Mouse (Mus musculus) ovary, postnatal 36 days (tissue): ENCODE results near the gene Lancl2.

Experiments
- DNase-seq: peaks from one replicate; pipeline ENCODE4 v3.0.0; 2022; ENCODE audit warnings: low spot score, mixed read lengths

Lancl2 gene

DNA sequence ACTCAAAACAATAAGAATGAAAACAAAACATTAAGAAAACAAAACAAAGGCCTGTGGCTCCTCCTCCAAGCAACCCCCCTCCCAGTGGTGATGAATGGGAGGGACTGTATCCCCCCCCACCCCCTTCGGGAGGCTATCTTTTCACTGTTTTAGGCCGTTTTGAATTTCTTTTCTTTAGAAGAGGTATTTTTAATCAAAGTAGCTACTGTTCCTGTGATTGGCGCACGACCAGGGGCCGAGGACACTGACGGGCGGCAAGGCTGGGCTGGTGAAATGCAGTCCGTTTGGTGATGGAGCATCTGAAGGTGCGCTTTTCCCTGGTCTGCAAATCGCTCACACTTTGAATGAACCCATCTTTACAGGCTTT is at the start of gene Lancl2:
Lancl2 (plus strand) TSS at position 165 of the 367 bp plus-strand sequence.
- DNase-seq = no peak

DNA sequence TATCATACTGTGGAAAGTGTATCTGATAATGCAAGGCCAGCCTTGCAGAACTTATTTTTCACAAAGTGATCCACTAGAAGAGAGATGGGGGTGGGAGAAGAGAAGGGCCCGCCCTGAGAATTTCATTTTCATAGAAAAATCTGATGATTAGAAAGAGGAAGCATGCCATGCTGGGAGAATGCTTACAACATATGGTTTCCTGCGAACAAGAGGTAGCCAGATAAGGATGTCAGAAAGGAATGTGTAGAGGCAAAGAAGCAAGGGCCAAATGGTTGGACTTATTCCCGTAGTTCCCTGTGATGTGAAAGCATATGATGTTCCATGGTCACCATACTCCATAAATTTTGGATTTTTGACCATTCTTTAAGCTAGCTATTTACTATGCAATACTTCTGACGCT is 41.0 kb upstream of the Lancl2 start:
- no peak for DNase-seq

DNA sequence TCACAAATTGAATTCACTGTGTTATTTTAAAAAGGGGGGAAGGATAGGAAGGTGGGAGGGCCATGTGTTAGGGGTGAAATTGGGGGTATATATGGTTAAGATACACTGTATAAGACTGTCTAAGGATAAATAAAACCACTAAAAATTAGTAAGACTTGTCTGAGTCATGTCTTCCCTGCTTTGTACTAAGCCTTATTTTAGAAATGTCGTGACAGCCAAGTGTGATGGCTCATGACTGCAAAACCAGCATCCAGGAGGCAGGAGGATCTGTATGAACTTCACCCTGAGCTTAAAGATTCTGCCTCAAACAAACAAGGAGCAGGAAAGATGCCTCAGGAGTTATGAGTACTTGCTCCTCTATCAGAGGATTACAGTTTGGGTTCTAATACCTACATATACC is 18.2 kb upstream of the Lancl2 start:
- DNase-seq = no peak

DNA sequence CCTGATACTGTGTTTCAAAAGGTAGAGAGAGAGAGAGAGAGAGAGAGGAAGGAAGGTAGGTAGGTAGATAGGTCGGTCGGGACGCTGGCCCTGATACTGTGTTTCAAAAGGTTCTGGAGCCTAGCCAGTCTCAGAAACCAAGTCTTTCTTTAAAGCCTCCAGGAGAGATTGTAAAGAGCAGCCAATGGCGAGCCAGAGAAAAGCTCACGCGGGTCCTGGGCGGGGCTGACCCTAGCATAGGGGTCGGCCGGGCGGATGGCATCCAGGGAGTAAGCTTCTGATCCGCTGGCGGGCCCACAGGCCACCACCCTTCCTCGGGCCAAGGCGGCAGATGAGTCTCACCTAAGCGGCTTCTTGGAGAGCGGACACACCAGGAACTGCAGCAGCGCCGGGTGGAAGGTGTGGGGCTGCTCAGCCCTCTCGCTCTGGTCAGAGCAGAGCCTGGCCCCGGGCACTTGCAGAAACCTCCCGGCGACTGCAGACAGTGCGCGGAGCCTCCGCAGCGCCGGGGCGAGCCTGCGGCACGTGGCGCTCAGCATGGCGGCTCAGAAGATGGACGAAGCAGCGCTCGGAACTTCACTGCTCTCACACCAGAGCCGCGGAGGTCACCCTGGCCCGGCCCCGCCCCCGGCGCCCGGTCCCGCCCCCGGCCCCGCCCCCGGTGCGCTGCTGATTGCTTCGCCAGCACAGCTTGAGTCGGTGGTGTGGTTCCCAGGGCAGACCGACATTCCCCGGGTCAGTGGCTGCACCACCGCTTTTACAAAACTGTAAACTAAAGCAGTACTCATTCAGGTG is 10.7 kb upstream of the Lancl2 start, which contains the start of gene Pyurf:
Pyurf (minus strand) TSS at position 612 of the 795 bp plus-strand sequence.
- peak; percentile 79 for DNase-seq

DNA sequence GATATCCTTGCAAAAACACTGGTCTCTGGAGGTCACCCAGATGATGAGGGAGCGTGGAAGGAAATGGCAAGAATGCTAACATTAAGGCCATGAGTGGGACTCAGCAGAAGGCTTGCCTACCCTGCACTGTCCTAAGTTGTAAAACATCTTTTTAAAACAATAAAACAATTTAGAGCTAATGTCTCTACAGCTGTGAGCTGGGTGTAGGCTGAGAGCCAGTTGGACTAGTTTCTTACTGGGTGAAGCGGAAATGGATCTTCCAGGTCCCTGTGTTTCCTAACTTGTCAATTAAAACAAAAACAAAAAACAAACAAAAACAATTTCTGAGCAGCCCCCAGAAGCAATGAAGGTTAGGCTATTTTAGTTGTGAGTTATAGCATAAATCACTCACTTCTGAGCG is 9.2 kb upstream of the Lancl2 start:
- no peak for DNase-seq

DNA sequence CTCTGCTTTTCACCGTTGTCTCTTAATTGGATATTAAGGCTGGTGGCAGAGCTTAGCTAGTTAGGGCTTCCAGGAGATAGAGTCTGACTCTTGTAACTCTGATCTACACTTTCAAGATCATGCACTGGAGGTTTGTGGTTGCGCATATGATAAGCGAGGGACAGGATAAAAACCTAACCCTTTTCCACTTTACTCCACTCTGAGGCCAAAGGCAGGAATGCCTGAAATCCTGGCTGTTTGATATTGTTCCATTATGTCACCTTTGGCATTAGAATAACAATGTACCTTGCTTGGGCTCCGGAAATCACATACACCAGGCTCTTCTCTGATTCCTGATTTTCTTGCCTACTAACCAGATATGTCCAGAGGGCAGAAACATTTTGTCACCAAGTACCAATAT is 654 bp upstream of the Lancl2 start:
- DNase-seq = no peak

DNA sequence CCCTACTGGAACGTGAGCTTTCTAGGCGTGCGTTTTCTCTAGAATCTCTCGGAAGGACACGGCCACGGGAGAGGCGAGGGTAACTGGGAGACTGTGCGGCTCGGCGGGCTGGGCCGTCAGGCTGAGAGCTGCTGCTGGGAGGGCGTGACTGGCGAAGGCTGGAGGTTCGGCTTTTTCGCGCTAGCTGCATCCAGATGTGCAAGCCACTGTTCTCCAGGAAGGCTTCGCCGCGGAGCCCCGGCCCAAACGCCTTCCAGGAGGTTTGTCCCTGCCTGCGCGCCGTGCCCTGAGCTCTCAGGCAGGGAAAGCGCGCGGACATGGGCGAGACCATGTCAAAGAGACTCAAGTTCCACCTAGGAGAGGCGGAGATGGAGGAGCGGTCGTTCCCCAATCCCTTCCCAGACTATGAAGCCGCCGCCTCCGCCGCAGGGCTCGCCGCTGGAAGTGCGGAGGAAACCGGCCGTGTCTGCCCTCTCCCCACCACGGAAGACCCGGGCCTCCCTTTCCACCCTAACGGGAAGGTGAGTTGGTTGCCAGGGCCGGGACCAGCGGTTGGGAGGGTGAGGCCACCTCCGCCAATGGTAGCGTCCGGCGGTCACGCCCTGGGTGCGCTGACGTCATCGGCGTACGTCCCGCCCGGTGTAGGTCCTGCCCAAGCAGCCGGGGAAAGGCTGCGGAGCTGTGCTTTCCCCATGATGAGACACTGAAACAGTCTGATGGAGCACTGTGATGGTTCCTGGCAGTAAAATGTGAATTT is 581 bp downstream of the Lancl2 start:
- peak; percentile 95 for DNase-seq

DNA sequence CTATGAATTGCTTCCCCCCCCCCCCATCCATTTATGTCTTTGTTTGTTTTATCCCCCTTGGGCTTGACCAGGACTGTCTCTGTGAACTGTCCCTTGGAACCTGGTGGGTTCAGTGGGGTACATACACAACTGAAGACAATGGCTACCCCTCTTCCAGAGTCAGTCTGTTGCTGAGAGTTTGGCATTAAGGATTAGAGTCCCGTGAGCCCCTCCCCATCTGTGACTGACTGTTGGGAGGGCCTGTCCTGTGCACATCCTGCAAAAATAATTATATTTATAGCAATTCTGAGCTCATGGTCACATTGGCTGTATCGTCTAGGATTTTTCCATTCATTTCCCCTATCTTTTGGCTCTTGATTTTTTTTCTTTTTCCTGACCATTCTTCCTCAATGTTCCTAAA is 1.4 kb downstream of the Lancl2 start:
- DNase-seq = no peak

DNA sequence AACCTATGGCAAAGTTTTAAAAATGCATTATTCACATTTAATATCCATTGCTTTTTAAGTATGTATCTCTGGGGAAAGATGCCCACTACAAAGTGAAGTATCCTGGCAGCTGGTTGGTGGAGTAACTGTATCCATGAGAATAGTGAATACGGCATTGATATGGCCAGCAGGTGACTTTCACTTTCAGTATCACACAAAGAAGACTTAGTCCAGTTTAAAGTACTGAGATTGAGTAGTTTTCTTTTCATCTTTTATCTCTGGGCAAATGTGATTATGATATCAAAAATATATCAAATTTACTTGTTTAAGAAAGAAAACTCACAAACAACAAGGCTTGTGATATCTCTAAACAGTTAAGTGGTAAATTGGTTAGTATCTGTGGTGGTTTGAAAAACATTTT is 4.4 kb downstream of the Lancl2 start:
- DNase-seq = no peak

DNA sequence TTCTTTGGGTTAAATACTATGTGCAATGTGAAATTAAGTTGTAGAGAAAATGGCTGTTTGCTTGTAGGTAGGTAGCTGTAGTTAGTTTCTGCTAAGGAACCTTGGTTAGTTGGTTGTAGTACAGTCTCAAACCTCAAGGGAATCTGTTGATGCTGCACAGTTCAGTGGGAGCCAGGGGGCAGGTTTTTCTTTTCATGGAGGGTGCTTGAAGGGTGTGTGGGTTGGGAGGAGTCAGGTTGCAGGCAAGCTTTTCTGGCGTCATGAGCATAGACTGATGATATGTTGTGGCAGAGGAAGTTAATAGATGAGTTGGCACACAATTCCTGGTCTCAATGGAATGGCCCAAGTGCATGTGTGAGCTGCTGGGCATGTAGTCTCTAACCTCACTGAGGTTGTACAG is 9.4 kb downstream of the Lancl2 start:
- DNase-seq = no peak

DNA sequence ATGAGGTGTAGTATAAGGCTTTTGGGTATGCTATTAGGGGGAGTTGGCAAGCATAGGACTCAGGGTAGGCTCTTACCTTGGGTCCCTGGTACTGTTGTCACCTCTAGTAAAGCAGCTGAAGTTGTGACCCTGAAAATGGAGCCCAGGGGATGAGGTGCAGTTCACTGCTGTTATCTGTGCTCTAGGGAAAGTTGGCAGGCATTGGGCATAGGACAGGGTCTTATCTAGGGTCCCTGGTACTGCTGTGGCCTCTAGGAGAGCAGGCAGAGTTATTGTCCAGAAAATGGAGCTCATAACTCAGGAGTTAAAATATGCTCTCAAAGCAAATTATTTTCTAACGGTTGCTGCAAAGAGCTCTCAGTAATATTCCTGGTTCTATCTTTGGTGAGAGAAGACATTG is 19.0 kb downstream of the Lancl2 start:
- no peak for DNase-seq

DNA sequence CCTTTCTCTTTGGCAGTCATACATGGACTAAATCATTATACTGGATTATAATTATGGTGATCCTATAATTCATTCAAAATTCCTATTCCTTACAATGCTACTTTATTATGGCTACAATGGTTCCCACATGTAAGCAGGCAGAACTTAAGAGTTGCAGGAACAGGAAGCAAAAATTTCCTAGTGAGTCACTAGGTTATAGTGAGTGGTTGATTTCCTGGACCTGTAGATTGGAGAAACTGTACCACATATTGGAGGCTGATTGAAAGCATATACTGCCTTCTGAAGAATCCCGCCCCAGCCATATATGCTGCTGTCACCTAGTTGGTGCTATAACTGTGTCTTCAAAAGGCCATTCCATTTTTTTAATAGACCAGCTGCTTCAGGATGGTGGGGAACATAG is 40.4 kb downstream of the Lancl2 start:
- DNase-seq = no peak

DNA sequence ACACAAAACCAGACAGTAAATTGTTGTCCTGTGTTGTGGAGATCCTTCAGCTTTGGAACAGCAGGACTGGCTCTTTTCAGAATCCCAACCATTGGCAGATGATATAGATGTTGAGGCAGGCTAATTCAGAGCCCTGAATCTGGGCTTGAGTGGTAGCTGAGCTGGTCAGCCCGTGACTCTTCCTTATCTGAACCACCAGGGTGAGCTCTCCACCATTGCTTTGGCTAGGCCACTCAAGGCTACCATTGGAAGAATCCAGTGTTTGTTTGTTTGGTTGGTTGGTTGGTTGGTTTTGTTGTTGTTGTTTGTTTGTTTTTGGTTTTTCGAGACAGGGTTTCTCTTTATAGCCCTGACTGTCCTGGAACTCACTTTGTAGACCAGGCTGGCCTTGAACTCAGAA is 41.0 kb downstream of the Lancl2 start:
- DNase-seq = no peak

DNA sequence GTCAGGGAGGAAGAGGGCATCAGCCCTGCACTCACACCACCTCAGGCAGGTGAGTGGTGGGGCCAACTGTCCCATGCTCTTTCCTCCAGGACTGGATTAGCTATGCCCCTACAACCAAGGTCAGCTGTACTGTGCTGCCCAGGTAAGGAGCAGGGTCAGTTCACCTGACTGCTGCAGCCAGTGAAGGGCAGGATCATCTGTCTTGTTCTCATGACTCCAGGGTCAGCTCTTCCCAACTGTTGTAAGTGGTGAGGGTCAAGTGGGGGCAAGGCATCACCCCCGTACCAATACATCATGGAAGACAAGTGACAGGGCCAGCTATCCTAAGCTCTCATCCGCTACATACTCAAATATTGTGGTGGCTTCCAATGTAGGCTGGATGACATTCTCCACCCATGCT is 41.8 kb downstream of the Lancl2 start:
- DNase-seq = no peak

DNA sequence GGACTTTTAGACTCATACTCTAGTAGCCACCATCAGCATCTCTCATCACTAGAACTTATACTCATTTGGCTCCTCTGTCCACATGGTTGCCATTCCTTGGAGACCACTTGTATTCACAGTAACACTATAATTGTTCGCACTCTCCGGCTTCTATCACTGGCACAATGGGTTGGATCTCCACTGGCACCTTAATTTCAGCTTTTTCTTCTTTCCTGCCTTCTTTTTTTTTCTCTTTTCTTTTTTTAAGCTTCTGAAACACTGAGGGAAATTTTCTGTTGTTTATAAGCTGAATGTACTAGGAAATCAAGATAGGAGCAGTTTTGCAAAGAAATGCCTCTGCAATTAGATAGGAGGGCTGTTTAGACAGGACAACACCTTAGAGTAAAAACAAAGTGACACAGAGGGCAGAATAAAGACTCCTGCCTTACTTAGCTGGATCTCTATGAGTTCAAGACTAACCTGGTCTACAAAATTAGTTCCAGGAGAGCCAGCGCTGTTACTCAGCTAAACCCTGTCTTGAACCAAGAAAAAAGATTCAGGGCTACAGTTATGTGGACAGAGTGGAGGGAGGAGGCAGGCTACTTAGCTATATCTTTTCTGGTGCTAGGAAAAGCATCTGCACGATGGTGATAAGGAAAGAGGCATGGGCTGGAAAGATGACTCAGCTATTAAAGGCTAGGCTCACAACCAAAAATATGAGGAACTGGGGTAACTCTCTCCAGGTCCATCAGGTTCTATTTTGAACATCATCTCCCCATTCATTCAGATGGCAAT is 42.8 kb downstream of the Lancl2 start:
- DNase-seq = no peak

DNA sequence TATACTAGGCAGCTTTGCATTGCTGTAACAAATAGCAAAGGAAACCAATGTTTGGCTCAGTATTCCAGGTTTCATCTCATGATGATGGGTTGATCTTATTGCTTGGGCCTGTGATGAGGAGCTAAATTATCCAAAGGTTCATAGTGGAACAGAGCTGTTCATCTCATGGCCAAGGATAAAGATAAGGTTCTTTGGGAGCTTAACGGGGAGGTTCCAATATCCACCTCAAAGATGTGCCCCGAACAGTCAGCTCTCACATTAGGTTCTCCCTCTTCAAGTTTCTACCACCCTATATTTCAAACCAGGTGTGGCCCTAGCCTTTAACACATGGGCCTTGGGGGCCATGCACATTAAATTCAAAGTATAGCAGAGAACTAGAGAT is 43.4 kb downstream of the Lancl2 start:
- DNase-seq = no peak

DNA sequence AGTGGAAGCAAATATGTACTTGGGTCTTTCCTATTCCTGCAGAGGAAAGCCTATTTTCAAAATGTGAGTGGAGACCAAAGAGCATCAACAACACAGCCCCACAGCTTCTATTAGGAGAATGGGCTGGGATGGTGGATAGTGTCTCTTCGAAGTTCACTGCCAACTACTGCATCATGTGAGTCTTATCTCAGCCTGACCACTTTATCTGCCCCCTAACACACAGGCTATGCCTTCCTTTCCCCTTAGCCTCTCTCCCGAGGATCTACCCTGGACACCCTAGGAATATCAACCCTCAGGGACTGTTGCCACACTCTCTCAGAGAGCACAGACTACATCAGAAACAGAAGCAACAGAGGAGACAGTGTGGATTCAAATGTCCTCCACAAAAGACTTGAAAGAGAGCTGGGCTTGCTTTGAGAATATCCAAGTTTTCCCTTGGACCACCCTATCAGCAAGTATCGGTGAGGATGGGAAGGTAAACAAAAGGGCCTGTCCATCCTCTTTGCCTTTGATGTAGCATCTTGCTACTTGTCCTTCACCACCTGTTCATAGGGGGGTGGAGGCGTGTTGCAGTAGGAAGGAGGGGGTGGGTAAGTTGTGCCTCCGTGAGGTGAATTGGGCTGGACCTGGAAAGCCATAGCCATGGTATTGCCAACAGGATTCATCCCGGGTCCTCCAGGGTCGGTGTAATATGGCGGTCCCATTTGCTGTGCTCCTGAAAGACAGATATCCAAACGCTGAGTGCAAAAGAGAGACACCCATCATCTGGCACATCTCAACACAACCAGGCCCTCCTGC is 51.8 kb downstream of the Lancl2 start:
- DNase-seq = no peak

DNA sequence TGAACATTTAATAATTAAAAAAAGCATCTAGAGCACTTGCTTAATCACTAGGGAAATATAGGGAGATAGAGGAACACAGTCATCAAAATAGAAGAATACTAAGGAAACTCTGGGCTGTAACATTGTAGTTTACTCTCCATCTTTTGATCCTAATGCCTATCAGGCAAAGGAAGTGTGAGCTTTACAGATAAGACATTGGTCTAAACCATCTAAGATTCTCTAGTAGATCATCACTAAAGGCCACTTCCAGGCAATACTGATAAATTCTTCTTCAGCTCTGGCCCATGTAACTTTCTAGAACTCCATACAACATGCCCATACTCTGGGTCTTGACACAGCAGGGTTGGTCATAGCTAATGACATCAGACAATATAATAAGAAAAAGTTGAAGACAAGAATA is 60.7 kb downstream of the Lancl2 start:
- DNase-seq = no peak

DNA sequence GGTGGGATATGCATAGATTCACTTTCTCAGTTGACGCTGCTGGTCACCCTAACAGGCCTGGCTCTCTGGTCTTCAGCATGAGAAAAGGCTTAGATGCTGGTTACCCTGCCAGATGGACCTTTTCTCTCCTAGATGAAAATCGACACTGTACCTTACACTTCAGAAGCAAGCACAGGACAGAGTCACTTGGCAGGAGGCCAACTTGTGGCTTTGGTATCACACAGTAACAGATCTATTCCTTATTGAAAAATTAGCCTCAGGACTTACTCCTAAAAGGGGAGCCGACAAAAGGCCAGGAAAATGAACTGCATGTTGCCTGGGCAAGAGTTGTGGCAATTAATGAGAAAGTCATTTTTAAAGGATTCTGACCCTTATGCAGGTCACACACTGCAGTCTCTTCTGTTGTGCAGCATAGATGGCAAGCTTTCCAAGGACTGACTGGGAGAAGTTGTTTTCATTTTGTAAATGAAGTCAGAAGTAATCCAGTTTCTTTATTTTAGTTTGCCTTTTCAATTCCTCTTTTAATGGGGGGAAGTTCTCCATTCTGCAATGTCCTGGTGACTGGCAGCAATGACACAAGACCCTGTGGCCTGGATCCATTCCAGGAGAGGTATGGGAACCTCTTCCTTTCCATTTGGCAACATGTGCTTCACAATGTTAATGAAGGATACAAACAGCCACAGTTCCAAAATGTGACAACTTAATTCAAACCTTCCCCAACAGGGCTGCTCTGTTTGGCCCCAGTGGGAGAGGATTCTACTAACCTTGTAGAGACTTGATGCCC is 62.9 kb downstream of the Lancl2 start:
- DNase-seq = no peak

DNA sequence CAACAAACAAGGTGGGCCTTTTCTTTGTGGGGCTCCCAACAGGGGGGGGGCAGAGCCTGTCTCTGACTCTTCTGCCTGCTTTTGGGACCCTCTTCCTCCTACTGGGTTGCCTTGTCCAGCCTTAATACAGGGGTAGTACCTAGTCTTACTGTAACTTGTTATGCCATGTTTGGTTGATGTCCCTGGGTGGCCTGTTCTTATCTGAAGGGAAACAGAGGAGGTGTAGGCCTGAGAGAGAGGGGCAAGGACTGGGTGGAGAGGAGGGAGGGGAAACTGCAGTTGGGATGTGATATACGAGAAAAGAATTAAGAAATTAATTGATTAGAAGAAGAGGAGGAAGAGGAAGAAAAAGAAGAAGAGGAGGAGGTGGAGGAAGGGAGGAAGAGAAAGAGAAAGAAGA is 63.9 kb downstream of the Lancl2 start:
- no peak for DNase-seq
